Mouse (Mus musculus): Measurements from ENCODE around the gene Vps13a.

DNA sequence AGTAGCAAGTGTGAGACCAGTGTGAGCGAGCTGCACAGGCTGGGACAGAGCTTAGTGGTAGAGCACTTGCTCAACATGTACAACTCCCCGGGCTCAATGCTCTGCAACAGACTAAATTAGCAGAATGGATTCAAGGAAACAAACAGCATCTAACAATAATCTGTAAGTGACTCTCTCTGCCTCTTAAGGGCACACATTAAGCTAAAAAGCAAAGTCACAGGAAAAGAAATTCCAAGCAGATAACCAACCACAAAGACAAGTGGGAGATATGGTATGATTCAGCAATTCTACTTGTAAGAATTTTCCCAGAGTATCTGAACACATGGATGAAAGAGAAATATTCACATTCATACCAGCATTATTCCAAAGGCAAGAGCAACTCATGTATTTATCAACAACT is 13.3 kb downstream of the Vps13a start:
- TF ChIP-seq GATA1 (IDR thresholded peaks at IDR 0.05; ENCODE audit: borderline replicate concordance, low read length) (peak; percentile 91; the same call in 2 of the 3 replicates), FLI1 (IDR thresholded peaks at IDR 0.05; ENCODE audit: low read length) (no peak)
